Mouse (Mus musculus) heart, embryonic 16.5 days (tissue): ENCODE results near the gene Pih1d1. TPM values are rescaled to one million over a fixed set of nuclear protein-coding genes. Genes with fewer than 3 reads are reported as not detected.
A peak's percentile ranks its signal among the peaks of the same experiment; 100 is the strongest.

Experiments used
- ATAC-seq: fragments of 200-750 bp; cut with Nextera tagmentation; replicated peaks from 2 replicates; pipeline ENCODE4 v1.8.0; 2017; ENCODE audit warnings: moderate number of reproducible peaks; ENCODE audit not compliant: insufficient read depth, low FRiP score; ENCODE audit errors: extremely low read depth
- H3K27ac ChIP-seq: fragments of 300-500 bp; sonication (generic); 2 replicates; pipeline ENCODE4 v1.5.1; 2014; ENCODE audit warnings: mild to moderate bottlenecking, low read length, control low read depth, moderate library complexity
- H3K27me3 ChIP-seq: fragments of 300-500 bp; sonication (generic); 2 replicates; pipeline ENCODE4 v1.6.1; 2014; ENCODE audit warnings: low read length, mixed read lengths; ENCODE audit not compliant: control insufficient read depth, insufficient read depth
- H3K36me3 ChIP-seq: fragments of 300-500 bp; sonication (generic); 2 replicates; pipeline ENCODE4 v1.6.1; 2014; ENCODE audit not compliant: control insufficient read depth, insufficient read depth
- H3K4me1 ChIP-seq: fragments of 300-500 bp; sonication (generic); 2 replicates; pipeline ENCODE4 v1.6.1; 2014; ENCODE audit warnings: low read length, mixed read lengths; ENCODE audit not compliant: control insufficient read depth, insufficient read depth
- H3K4me2 ChIP-seq: fragments of 300-500 bp; sonication (generic); 2 replicates; pipeline ENCODE4 v1.6.1; 2014; ENCODE audit warnings: low read depth, mild to moderate bottlenecking, control low read depth, low read length
- H3K4me3 ChIP-seq: fragments of 300-500 bp; sonication (generic); 2 replicates; pipeline ENCODE4 v1.5.1; 2014; ENCODE audit warnings: mild to moderate bottlenecking, control low read depth, low read length
- H3K9ac ChIP-seq: fragments of 300-500 bp; sonication (generic); 2 replicates; pipeline ENCODE4 v1.6.1; 2014; ENCODE audit warnings: low read length, control low read depth
- H3K9me3 ChIP-seq: fragments of 300-500 bp; sonication (generic); replicated peaks from 2 replicates; pipeline ENCODE4 v1.6.1; 2016; ENCODE audit warnings: low read length; ENCODE audit not compliant: control insufficient read depth
- WGBS: fragments of 180-500 bp; shearing (Covaris S2); extraction: QIAGEN DNeasy Blood & Tissue Kit; methylation state at CpG from one replicate; pipeline ENCODE4 v1.1.7; 2014; 5-methylcytosine and 5-hydroxymethylcytosine counted together
- polyA plus RNA-seq: library from polyadenylated mRNA; unstranded; fragments of >200 nt; fragmentation: Nextera tagmentation; extraction: Ambion mirVana; gene quantifications from 2 replicates; pipeline ENCODE4 v1.2.1, GENCODE M21; 2015

Gene Pih1d1
- polyA plus RNA-seq, 1 experiment from 2014 or later = 76.8 TPM

DNA sequence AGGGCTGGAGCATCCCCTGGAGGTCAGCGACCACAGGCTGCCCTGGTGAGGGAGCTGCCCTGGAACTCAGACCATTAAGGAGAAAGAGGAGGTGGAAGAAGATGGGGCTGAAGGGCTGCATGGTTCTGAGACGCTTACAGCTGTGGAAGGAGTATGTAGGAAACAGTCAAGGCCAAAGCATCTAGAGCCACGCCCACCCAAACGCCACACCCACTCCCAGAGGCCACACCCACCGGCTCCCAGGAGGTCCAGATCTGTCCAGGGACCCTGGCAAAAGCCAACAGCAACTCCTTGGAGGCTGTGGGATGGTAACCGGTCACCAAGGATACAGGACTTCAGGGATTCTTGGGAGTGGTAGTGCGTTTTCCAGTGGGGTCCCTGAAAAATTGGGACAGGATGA is 24.4 kb downstream of the Pih1d1 start:
- WGBS = 29% methylated on average over 7 of the region's 7 CpGs
- no peak overlapping the region for H3K4me3 ChIP-seq

DNA sequence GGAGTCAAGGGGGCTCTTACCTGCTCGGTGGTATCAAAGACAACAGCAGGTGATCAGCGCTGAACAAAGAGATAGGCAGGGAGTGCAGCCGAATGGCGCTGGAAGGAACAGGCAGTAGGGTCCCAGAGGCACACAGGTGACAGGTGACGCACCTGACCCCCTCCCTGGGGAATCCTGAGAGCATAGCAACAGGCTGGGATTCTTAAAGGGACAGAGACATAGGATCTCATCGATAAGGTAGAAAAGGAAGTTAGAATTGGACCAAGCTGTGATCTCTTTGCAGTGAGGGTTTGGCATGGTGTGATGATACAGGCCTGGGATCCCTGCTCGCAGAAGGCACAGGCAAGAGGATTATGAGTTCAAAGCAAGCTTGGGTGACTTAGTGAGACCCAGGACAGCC is 25.4 kb downstream of the Pih1d1 start, which contains the start of gene Gfy:
Gfy (minus strand) TSS at position 101 of the 400 bp plus-strand sequence.
- H3K4me1 ChIP-seq = peaks cover 14% of the 10 kb centered on the region
- WGBS = 32% methylated on average over 7 of the region's 7 CpGs
- H3K4me2 ChIP-seq = no peak within 1 kb of the TSS
- H3K4me3 ChIP-seq = no peak within 1 kb of the TSS
- no peaks in the 10 kb centered on the region for H3K36me3 ChIP-seq
- no peaks in the 10 kb centered on the region for H3K9me3 ChIP-seq
- no peak within 1 kb of the TSS for H3K27ac ChIP-seq
- no peak within 1 kb of the TSS for H3K9ac ChIP-seq
- peaks cover 97% of the 10 kb centered on the region for H3K27me3 ChIP-seq
- no peak for ATAC-seq

More for the DNA sequence above, 24.4 kb downstream of the Pih1d1 start:
- peaks cover 92% of the 10 kb centered on the region for H3K27me3 ChIP-seq
- H3K4me2 ChIP-seq = no peak overlapping the region
- H3K9ac ChIP-seq = no peak overlapping the region
- H3K27ac ChIP-seq = no peak overlapping the region
- H3K4me1 ChIP-seq = peaks cover 14% of the 10 kb centered on the region
- no peaks in the 10 kb centered on the region for H3K36me3 ChIP-seq
- ATAC-seq = no peak
- H3K9me3 ChIP-seq = no peaks in the 10 kb centered on the region

DNA sequence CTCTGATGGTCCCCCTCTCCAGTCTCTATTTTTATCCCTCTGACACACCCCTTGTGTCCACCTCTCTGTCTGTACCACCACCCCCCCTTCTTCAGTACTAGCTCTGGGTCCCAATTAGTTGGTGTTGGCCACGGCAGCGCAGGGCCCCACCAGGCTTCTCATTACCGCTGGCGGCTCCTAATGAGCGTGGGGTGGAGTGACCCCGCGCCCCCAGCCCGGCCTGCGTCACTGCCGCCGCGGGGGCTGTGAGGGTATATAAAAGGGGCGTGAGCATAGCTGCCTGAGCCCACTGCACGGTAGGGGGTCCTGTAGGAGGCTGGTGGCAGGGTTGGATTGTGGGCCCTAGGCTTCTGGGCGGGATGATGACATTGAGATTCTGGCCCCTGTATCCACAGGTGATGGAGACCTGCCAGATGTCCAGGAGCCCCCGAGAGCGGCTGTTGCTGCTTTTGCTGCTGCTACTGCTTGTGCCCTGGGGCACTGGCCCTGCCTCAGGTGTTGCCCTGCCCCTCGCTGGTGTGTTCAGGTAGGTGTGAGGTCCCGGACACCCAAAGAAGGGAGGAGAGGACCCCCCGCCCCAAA is 26.9 kb downstream of the Pih1d1 start, which contains the start of gene Pth2:
Pth2 (plus strand) TSS at position 100 of the 582 bp plus-strand sequence.
- Histone ChIP-seq H3K4me3 (peak within 1 kb of the TSS; percentile 44), H3K9me3 (no peaks in the 10 kb centered on the region), H3K36me3 (no peaks in the 10 kb centered on the region), H3K27me3 (peaks cover 95% of the 10 kb centered on the region), H3K27ac (no peak within 1 kb of the TSS), H3K4me2 (peak within 1 kb of the TSS; percentile 68), H3K9ac (no peak within 1 kb of the TSS; the same call in 1 of the 2 replicates), H3K4me1 (peaks cover 12% of the 10 kb centered on the region)
- no peak for ATAC-seq
- 20% methylated on average over 20 of the region's 20 CpGs for WGBS

DNA sequence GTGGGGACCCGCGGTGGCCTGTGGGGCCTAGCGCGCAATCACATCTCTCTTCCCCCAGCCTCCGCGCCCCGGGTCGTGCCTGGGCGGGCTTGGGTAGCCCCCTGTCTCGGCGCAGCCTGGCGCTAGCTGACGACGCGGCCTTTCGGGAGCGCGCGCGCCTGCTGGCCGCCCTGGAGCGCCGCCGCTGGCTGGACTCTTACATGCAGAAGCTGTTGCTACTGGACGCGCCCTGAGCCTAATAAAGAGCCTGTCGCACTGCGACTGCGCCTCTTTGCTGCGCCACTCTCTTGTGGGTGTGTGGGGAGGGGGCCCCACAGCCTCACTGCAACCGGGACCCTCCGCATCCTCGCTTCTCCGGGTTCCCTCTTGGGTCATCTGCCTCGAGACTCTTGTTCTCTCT is 27.4 kb downstream of the Pih1d1 start:
- Histone ChIP-seq H3K4me3 (peak overlapping the region; percentile 44), H3K9ac (no peak overlapping the region; the same call in 1 of the 2 replicates), H3K27ac (no peak overlapping the region), H3K4me1 (peaks cover 8% of the 10 kb centered on the region; the same call in 1 of the 2 replicates), H3K9me3 (no peaks in the 10 kb centered on the region), H3K4me2 (peak overlapping the region; percentile 68), H3K36me3 (no peaks in the 10 kb centered on the region), H3K27me3 (peaks cover 94% of the 10 kb centered on the region)
- 6% methylated on average over 34 of the region's 35 CpGs for WGBS
- ATAC-seq = no peak

DNA sequence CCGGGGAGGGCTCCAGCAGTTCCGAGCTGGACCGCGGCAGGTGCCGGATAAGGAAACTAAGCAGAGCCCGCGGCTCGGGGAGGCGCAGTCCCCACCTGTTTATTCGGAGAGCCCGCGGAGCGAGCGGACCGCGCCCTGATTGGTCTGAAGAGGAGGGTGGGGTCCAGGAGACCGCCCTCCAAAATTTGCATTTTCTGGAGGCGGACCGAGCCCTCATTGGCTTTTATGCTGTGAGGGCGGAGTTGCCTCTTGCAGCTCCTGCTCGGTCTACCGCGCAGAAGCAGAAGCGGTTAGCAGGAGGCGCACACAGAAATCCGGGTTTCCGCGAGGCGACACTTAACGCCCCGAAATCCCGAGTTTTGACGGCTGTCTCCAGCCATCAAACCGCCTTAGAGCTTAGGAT is 28.1 kb downstream of the Pih1d1 start:
- H3K27me3 ChIP-seq = peaks cover 95% of the 10 kb centered on the region
- peaks cover 8% of the 10 kb centered on the region; the same call in 1 of the 2 replicates for H3K4me1 ChIP-seq
- peak; percentile 89 for ATAC-seq
- H3K4me2 ChIP-seq = peak overlapping the region; percentile 68
- WGBS = under 1% methylated on average over 34 of the region's 34 CpGs
- H3K27ac ChIP-seq = no peak overlapping the region
- no peaks in the 10 kb centered on the region for H3K9me3 ChIP-seq
- H3K9ac ChIP-seq = peak overlapping the region; percentile 56; the same call in 1 of the 2 replicates
- peak overlapping the region; percentile 44 for H3K4me3 ChIP-seq
- H3K36me3 ChIP-seq = no peaks in the 10 kb centered on the region

DNA sequence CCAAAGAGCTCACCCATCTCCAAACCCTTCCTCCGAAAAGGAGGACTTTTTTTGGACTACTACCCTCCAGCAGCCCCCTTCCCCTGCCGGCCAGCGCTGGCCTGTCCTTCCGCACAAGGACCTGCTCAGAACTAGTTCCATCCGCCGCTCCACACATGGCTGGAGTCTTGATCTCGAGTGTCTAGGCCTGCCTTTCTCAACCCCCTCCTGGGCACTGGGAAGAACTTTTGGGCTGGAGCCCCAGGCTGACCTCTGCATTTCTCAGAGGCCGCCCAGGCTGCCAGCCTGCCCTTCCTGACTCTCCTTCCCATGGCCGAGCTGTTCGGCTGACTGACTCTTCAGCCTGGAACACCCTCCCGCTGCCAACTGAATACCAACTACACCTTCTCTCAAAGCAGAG is 28.5 kb downstream of the Pih1d1 start:
- WGBS = 12% methylated on average over 11 of the region's 11 CpGs
- H3K27me3 ChIP-seq = peaks cover 91% of the 10 kb centered on the region
- H3K4me2 ChIP-seq = peak overlapping the region; percentile 68
- no peaks in the 10 kb centered on the region for H3K9me3 ChIP-seq
- H3K36me3 ChIP-seq = no peaks in the 10 kb centered on the region
- peak overlapping the region; percentile 56; the same call in 1 of the 2 replicates for H3K9ac ChIP-seq
- H3K4me3 ChIP-seq = peak overlapping the region; percentile 44
- H3K27ac ChIP-seq = no peak overlapping the region
- peaks cover 8% of the 10 kb centered on the region; the same call in 1 of the 2 replicates for H3K4me1 ChIP-seq
- no peak for ATAC-seq

DNA sequence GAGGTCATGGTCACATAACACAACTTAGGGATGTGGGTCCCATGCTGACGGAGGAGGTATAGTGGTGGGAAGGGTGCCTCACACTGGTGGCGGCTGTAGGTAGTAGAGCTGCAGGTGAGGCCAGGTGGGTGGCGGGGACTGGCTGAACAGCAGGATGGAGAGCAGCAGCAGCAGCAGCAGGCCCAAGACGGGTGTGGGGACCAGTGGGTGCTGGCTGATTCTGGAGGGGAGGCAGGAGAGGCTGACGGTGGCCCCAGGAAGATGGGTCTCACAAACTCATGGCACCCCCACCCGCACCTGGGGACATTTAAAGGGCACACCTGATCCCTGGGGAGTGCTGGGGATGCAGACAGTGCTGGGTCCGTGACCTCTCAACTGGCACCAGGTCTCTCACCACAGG is 29.6 kb downstream of the Pih1d1 start:
- no peak for ATAC-seq
- no peaks in the 10 kb centered on the region for H3K9me3 ChIP-seq
- WGBS = 69% methylated on average over 7 of the region's 7 CpGs

DNA sequence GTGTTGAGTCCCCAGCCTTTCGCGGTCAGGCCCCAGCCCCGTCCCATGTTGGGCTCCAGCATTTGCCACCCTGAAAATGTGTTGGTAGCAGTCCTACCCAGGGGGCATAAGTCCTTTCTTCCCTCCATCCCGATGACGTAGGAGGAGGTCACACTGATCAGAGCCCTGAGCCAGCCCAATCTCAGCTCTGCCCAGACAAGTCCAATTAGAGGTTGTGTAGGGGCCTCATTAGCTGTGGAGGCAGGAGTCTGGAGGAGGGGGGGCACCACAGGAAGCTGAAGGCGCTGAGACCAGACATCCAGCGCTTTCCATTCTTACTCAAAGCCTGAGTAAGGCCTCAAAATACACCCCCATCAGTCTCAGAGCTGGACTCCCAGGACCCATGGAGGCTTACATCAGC is 31.8 kb downstream of the Pih1d1 start:
- Histone ChIP-seq H3K4me2 (no peak overlapping the region), H3K4me1 (peaks cover 8% of the 10 kb centered on the region; the same call in 1 of the 2 replicates), H3K4me3 (no peak overlapping the region), H3K36me3 (no peaks in the 10 kb centered on the region), H3K27me3 (peaks cover 66% of the 10 kb centered on the region), H3K9me3 (no peaks in the 10 kb centered on the region), H3K9ac (no peak overlapping the region), H3K27ac (no peak overlapping the region)
- 70% methylated on average over 7 of the region's 7 CpGs for WGBS
- no peak for ATAC-seq

More for the DNA sequence above, 29.6 kb downstream of the Pih1d1 start:
- Histone ChIP-seq H3K36me3 (no peaks in the 10 kb centered on the region), H3K4me1 (peaks cover 8% of the 10 kb centered on the region; the same call in 1 of the 2 replicates), H3K4me3 (no peak overlapping the region), H3K27me3 (peaks cover 83% of the 10 kb centered on the region), H3K4me2 (no peak overlapping the region), H3K9ac (no peak overlapping the region), H3K27ac (no peak overlapping the region)

DNA sequence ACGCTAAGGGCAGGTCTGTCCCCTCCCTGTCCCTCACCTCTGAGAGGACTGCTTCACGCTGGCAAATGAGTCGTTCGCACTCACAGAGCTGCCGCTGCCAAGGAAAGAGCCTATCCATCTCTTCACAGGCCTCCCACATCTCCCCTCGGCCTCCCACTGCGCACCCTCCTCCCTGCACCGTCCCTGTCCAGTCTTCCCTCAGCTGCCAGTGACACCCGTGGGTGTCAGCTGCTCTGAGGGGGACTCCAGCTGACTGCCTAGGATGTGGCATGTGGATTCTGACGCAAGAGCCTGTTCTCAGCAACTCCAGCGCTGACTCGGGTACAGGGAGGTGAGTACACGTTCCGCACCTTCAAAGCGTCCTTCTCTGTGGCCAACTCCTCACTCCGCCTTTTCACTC is 35.5 kb downstream of the Pih1d1 start:
- Histone ChIP-seq H3K4me3 (no peak overlapping the region), H3K9ac (no peak overlapping the region), H3K4me1 (peaks cover 3% of the 10 kb centered on the region; the same call in 1 of the 2 replicates), H3K4me2 (no peak overlapping the region), H3K9me3 (no peaks in the 10 kb centered on the region), H3K27me3 (peaks cover 31% of the 10 kb centered on the region), H3K36me3 (no peaks in the 10 kb centered on the region), H3K27ac (no peak overlapping the region)
- WGBS = 40% methylated on average over 16 of the region's 16 CpGs
- no peak for ATAC-seq
